Mouse (Mus musculus) hematopoietic stem cell, adult 5-6 weeks (primary cell): ENCODE results near the gene Gstt1. TPM values are rescaled to one million over a fixed set of nuclear protein-coding genes. Genes with fewer than 3 reads are reported as not detected.

Source experiments
- ATAC-seq, 2 experiments: fragments of 125-278 bp in 1 of 2; replicated peaks in 1 of 2; 2 replicates each; pipeline ENCODE4 v1.8.0; 2016 to 2017; ENCODE audit warnings: inconsistent platforms in 2 of 2, mild to moderate bottlenecking in 2 of 2, moderate number of reproducible peaks in 2 of 2, low read depth in 1 of 2, moderate TSS enrichment in 1 of 2; ENCODE audit not compliant: low FRiP score in 2 of 2, poor library complexity in 2 of 2, severe bottlenecking in 2 of 2, insufficient read depth in 1 of 2, low TSS enrichment in 1 of 2
- total RNA-seq: library from RNA; stranded (forward); fragments of 172-1452, 232-1000 nt; gene quantifications from 2 replicates; pipeline ENCODE4 v1.2.3, GENCODE M21; 2017

The Gstt1 gene
- total RNA-seq, 1 experiment from 2014 or later: 4.7 TPM

DNA sequence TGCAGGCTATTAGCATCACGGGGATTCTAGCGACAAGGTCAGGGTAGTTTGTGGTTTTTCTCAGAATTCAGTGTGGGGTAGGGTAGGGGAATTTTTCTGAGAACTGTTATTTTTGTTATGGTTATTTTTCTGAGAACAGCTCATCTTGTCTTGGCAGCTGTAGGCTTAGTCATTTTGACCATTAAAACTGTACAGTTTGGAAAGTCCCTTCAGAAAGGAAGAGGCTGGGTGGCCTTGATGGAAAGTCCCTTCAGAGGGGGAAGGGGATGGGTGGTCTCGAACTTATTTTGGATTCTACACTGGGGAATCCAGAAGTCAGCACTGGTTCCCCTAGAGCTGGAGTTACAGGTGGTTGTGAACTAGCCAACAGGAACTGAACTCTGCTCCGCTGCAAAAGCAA, 26.1 kb upstream of the Gstt1 start:
- ATAC-seq: no peak

DNA sequence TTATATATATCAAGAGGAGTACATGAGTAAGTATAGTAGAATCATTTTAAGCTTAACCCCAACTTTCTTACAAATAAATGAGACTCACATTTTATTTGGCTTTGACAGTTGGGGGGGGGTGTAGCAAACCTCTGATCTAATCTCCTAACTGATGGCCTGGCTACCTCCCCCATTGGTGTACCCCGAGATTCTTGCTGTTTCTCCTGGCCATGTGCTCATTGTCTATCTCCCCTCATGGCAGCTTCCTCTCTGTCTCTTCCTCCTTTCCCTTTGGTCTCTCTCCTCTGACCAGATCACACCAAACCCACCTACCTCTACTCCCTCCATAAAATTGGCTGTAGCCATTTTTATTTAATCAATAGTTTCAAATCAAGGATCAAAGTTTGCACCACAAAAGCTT, 25.4 kb upstream of the Gstt1 start:
- ATAC-seq: no peak

DNA sequence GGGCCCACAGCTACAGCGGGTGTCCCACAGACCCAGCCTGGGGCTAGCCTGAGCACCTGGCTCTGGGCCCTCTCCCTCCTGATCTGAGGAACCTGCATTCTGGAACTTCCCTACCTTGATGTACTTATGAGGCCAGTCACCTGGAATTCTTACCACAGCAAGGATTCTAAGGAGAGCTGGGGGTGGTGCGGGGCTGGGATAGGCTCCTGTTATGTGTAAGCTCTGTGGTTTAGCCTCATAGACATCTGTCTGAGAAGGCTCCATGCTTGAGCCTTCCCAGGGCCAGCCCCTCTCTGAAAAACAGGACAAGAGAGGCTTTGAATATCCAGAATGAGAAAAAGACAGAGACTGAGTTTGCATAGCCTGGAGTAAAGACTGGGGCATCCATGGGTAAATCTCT, 24.1 kb upstream of the Gstt1 start, which contains the start of gene Gstt4:
Gene Gstt4, minus strand, starts transcription at position 101 of the 400 bp plus-strand sequence.
- ATAC-seq: no peak

- ATAC-seq: no peak
Measured at GRCm38 (mm10) chr10:75819882-75820281, 21.5 kb upstream of the Gstt1 start.

GRCm38 (mm10) chr10:75818641-75819040, 20.3 kb upstream of the Gstt1 start:
- no peak for ATAC-seq

- ATAC-seq: no peak
Measured at GRCm38 (mm10) chr10:75804217-75804616, 5.8 kb upstream of the Gstt1 start.

GRCm38 (mm10) chr10:75797619-75798175, 687 bp downstream of the Gstt1 start:
- peak; percentile 70 to 74 for ATAC-seq

DNA sequence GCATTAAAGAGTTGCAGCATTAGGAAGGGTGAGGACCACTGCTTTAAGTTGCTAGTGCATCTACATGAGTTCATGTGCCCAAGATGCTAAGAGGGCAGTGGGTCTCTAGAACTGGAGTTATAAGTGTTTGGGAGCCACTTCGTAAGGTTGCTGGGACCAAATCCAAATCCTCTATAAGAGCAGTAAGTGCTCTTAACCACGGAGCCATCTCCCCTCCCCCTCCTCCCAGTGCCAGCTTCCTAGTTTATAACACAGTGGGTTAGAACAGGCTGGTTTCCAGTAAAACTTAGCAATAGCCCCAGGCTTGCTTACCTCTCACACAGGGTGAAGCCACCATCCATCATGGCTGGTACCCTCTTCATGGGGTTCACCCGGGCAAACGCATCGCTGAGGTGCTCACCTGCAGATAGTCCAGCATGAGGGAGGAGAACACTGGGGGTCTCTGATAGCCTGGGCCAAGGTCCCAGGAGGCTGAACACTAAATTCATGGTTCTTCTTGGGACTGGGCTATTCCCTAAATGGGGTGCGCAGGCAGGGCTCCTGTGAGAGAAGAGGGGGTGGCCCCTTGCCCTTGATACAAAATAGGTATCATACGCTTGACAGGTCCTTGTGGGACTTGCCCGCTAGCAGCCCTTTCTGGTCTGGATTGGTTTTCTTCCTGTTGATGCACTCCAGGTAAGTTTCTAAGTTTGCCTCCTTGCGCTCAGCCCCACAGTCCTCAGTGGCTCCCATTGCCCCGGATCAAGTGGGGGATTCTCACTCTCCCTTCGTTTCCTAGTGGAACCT, 1.5 kb downstream of the Gstt1 start:
- no peak for ATAC-seq

DNA sequence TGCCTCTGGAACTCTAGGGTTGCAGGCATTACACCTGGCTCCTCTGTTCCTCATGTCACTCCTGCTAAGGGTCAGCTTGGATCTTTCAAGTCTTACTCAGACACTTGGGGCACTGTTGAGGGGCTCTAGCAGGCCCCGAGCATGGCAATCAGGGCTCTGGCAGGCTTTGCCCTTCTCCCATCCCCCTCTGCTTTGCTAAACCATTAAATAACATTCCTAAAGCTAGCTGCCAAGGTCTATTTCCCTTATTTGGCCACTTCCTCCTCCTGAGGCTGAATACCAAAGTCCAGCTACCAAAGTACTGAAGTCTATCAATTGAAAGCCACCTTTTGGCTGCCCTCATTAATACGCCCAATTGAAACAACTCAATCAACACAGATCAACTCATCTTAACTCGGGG, 3.5 kb downstream of the Gstt1 start:
- no peak for ATAC-seq

- ATAC-seq: peak in 1 of 2 experiments; percentile 36; a peak in 2 of 4 replicates
Measured at GRCm38 (mm10) chr10:75790773-75791172, 7.6 kb downstream of the Gstt1 start.

- no peak for ATAC-seq
Measured at GRCm38 (mm10) chr10:75789841-75790240, 8.5 kb downstream of the Gstt1 start.

DNA sequence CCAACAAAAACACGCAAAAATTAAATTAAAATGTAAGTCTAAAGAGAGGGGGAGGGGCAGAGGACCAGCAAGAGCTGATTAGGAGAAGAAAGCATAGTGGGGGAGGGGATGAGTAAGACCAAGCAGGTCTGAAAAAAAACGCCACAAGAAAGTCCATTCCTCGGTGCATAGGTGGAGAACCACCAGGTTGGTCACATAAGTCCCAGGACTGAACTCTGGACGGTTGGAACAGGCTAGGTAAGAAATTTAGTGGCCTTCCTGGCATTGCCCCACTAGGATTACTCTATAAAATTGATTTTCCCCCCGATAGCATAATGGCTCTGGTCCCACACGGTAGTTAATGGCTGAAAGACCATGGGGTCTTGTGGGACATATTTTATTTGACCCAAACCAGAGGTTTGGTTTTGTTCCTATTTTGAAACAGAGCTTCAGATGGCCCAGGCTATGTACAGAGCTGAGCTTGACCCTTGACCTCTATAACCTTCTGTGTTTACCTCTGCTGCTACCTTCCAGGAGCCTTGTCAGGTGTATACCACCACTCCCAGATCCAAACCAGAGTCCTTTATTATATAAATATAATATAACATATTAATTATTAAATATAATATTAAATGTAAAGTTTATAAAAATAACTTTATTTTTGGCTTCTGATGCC, 9.2 kb downstream of the Gstt1 start:
- ATAC-seq: no peak

GRCm38 (mm10) chr10:75788277-75788676, 10.1 kb downstream of the Gstt1 start:
- no peak for ATAC-seq

DNA sequence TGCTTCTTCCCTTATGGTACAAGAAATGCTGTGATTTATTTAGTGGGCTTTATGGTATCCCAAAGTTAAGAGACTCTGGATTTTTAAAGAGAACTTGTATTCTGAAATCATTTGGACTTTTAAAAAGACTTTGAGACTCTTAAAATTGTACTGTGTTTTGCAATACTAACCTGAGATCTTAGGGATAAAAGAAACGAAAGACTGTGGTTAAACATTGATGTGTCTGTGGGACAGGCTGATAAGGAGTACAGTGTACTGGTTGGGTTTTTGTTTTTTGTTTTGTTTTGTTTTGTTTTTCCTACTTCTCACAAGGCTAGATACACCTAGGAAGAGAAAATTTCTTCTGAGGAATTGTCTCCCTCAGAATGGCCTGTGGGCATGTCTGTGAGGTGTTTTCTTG, 12.9 kb downstream of the Gstt1 start:
- no peak for ATAC-seq

DNA sequence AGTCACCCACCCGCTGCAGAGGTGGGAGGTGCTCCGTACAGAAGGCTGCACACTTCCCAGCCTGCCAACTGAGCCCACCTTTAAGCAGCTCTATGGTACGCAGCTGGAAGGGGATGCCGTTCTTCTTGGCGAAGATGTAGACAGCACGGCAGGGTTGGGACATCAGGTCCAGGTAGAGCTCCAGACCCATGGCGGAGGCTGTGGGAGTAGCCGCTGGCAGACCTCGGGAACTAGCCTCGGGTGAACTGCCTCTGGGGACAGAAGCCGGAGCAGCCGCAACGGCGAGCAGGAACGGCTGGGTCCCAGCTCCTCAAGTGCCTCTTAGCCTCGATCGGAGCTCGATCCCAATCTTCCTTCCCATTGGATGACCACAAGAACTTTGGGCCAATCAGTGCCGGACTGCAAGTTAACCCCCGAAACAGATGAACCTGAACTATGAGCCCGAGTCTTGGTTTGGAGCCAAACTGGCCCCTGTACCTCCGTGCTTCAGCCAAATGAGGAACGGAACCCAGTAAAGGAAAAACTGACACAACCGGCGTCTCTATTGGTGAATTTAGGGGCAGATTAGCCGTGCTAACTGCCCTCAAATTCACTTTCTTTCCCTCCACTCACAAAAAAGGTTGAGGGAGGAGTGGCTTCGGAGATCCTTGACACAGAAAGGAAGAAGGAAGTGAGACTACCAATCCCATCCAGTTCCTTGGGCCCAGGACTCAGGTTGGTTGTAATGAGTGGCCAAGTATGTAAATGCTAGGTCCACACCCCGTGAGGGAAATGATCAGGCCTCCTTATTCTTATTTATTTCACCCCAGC, 17.4 kb downstream of the Gstt1 start, which contains the start of the genes Gm20441 and Gstt3:
Gene Gm20441, minus strand, starts transcription at position 186 of the 810 bp plus-strand sequence.
Gene Gstt3, minus strand, starts transcription at position 646 of the 810 bp plus-strand sequence.
- ATAC-seq: peak; percentile 77 to 80

GRCm38 (mm10) chr10:75779206-75780174, 18.9 kb downstream of the Gstt1 start:
- ATAC-seq: no peak
